Mouse (Mus musculus): Measurements from ENCODE around the gene Lpar1. TPM values are rescaled to one million over a fixed set of nuclear protein-coding genes. Genes with fewer than 3 reads are reported as not detected.

Gene Lpar1
- polyA plus RNA-seq, 1 experiment from 2014 or later: 51.9 TPM

- Histone ChIP-seq H3K4me1 (replicated peaks; ENCODE audit: control insufficient read depth, insufficient read depth, low read length) (no peaks in the 10 kb centered on the region), H3K4me2 (replicated peaks; ENCODE audit: low read depth, low read length) (no peak overlapping the region), H3K27ac (ENCODE audit: low read depth, low read length) (no peak overlapping the region), H3K9me3 (ENCODE audit: control insufficient read depth, low read length) (no peaks in the 10 kb centered on the region), H3K9ac (ENCODE audit: low read depth, low read length) (no peak overlapping the region), H3K4me3 (ENCODE audit: low read depth, low read length) (no peak overlapping the region), H3K27me3 (ENCODE audit: control insufficient read depth, insufficient read depth, low read length) (no peaks in the 10 kb centered on the region), H3K36me3 (ENCODE audit: control insufficient read depth, insufficient read depth, low read length) (no peaks in the 10 kb centered on the region)
- ATAC-seq (ENCODE audit: low FRiP score): no peak
- WGBS: 93% methylated on average over 4 of the region's 4 CpGs
- DNase-seq (ENCODE audit: low spot score): no peak
Observed at GRCm38 (mm10) chr4:58506539-58507527, 46.9 kb downstream of the Lpar1 start.

- H3K4me2 ChIP-seq (replicated peaks; ENCODE audit: low read depth, low read length): no peak overlapping the region
- H3K9me3 ChIP-seq (ENCODE audit: control insufficient read depth, low read length): no peaks in the 10 kb centered on the region
- no peak overlapping the region for H3K27ac ChIP-seq (ENCODE audit: low read depth, low read length)
- DNase-seq (ENCODE audit: low spot score): no peak
- 92% methylated on average over 2 of the region's 2 CpGs for WGBS
- no peak overlapping the region for H3K9ac ChIP-seq (ENCODE audit: low read depth, low read length)
- no peak for ATAC-seq (ENCODE audit: low FRiP score)
- no peak overlapping the region for H3K4me3 ChIP-seq (ENCODE audit: low read depth, low read length)
- H3K36me3 ChIP-seq (ENCODE audit: control insufficient read depth, insufficient read depth, low read length): no peaks in the 10 kb centered on the region
- no peaks in the 10 kb centered on the region for H3K27me3 ChIP-seq (ENCODE audit: control insufficient read depth, insufficient read depth, low read length)
- H3K4me1 ChIP-seq (replicated peaks; ENCODE audit: control insufficient read depth, insufficient read depth, low read length): no peaks in the 10 kb centered on the region
Observed at GRCm38 (mm10) chr4:58504250-58504649, 49.4 kb downstream of the Lpar1 start.

GRCm38 (mm10) chr4:58501012-58501777 is 52.5 kb downstream of the Lpar1 start:
- Histone ChIP-seq H3K9ac (ENCODE audit: low read depth, low read length) (no peak overlapping the region), H3K4me1 (replicated peaks; ENCODE audit: control insufficient read depth, insufficient read depth, low read length) (no peaks in the 10 kb centered on the region), H3K9me3 (ENCODE audit: control insufficient read depth, low read length) (no peaks in the 10 kb centered on the region), H3K4me3 (ENCODE audit: low read depth, low read length) (no peak overlapping the region), H3K27me3 (ENCODE audit: control insufficient read depth, insufficient read depth, low read length) (no peaks in the 10 kb centered on the region), H3K27ac (ENCODE audit: low read depth, low read length) (no peak overlapping the region), H3K36me3 (ENCODE audit: control insufficient read depth, insufficient read depth, low read length) (no peaks in the 10 kb centered on the region), H3K4me2 (replicated peaks; ENCODE audit: low read depth, low read length) (no peak overlapping the region)
- DNase-seq (ENCODE audit: low spot score) (peak; percentile 16), ATAC-seq (ENCODE audit: low FRiP score) (peak; percentile 51; the same call in 1 of the 2 replicates)
- WGBS: 66% methylated on average over 21 of the region's 21 CpGs

- Histone ChIP-seq H3K4me2 (replicated peaks; ENCODE audit: low read depth, low read length) (no peak overlapping the region), H3K27me3 (ENCODE audit: control insufficient read depth, insufficient read depth, low read length) (no peaks in the 10 kb centered on the region), H3K4me3 (ENCODE audit: low read depth, low read length) (no peak overlapping the region), H3K9me3 (ENCODE audit: control insufficient read depth, low read length) (no peaks in the 10 kb centered on the region), H3K36me3 (ENCODE audit: control insufficient read depth, insufficient read depth, low read length) (no peaks in the 10 kb centered on the region), H3K27ac (ENCODE audit: low read depth, low read length) (no peak overlapping the region), H3K9ac (ENCODE audit: low read depth, low read length) (no peak overlapping the region), H3K4me1 (replicated peaks; ENCODE audit: control insufficient read depth, insufficient read depth, low read length) (no peaks in the 10 kb centered on the region)
- ATAC-seq (ENCODE audit: low FRiP score) (no peak), DNase-seq (ENCODE audit: low spot score) (no peak)
- WGBS: 75% methylated on average over 3 of the region's 3 CpGs
Observed at GRCm38 (mm10) chr4:58499831-58500230, 53.9 kb downstream of the Lpar1 start.

GRCm38 (mm10) chr4:58499241-58499640 is 54.5 kb downstream of the Lpar1 start:
- no peak overlapping the region for H3K9ac ChIP-seq (ENCODE audit: low read depth, low read length)
- no peaks in the 10 kb centered on the region for H3K9me3 ChIP-seq (ENCODE audit: control insufficient read depth, low read length)
- WGBS: 40% methylated on average over 3 of the region's 3 CpGs
- H3K4me2 ChIP-seq (replicated peaks; ENCODE audit: low read depth, low read length): no peak overlapping the region
- ATAC-seq (ENCODE audit: low FRiP score) (no peak), DNase-seq (ENCODE audit: low spot score) (no peak)
- no peaks in the 10 kb centered on the region for H3K36me3 ChIP-seq (ENCODE audit: control insufficient read depth, insufficient read depth, low read length)
- no peak overlapping the region for H3K27ac ChIP-seq (ENCODE audit: low read depth, low read length)
- H3K4me3 ChIP-seq (ENCODE audit: low read depth, low read length): no peak overlapping the region
- H3K27me3 ChIP-seq (ENCODE audit: control insufficient read depth, insufficient read depth, low read length): no peaks in the 10 kb centered on the region
- H3K4me1 ChIP-seq (replicated peaks; ENCODE audit: control insufficient read depth, insufficient read depth, low read length): no peaks in the 10 kb centered on the region

- Histone ChIP-seq H3K27ac (ENCODE audit: low read depth, low read length) (no peak overlapping the region), H3K9ac (ENCODE audit: low read depth, low read length) (no peak overlapping the region), H3K9me3 (ENCODE audit: control insufficient read depth, low read length) (no peaks in the 10 kb centered on the region), H3K36me3 (ENCODE audit: control insufficient read depth, insufficient read depth, low read length) (no peaks in the 10 kb centered on the region), H3K4me1 (replicated peaks; ENCODE audit: control insufficient read depth, insufficient read depth, low read length) (no peaks in the 10 kb centered on the region), H3K4me2 (replicated peaks; ENCODE audit: low read depth, low read length) (no peak overlapping the region), H3K27me3 (ENCODE audit: control insufficient read depth, insufficient read depth, low read length) (no peaks in the 10 kb centered on the region), H3K4me3 (ENCODE audit: low read depth, low read length) (no peak overlapping the region)
- no peak for ATAC-seq (ENCODE audit: low FRiP score)
- 67% methylated on average over 6 of the region's 6 CpGs for WGBS
- no peak for DNase-seq (ENCODE audit: low spot score)
Observed at GRCm38 (mm10) chr4:58498734-58499133, 55.0 kb downstream of the Lpar1 start.

- no peak for DNase-seq (ENCODE audit: low spot score)
- Histone ChIP-seq H3K4me2 (replicated peaks; ENCODE audit: low read depth, low read length) (no peak overlapping the region), H3K4me1 (replicated peaks; ENCODE audit: control insufficient read depth, insufficient read depth, low read length) (no peaks in the 10 kb centered on the region), H3K9ac (ENCODE audit: low read depth, low read length) (no peak overlapping the region), H3K27ac (ENCODE audit: low read depth, low read length) (no peak overlapping the region), H3K9me3 (ENCODE audit: control insufficient read depth, low read length) (no peaks in the 10 kb centered on the region), H3K36me3 (ENCODE audit: control insufficient read depth, insufficient read depth, low read length) (no peaks in the 10 kb centered on the region), H3K27me3 (ENCODE audit: control insufficient read depth, insufficient read depth, low read length) (no peaks in the 10 kb centered on the region), H3K4me3 (ENCODE audit: low read depth, low read length) (no peak overlapping the region)
- WGBS: 82% methylated on average over 4 of the region's 4 CpGs
- ATAC-seq (ENCODE audit: low FRiP score): no peak
Observed at GRCm38 (mm10) chr4:58497284-58497683, 56.4 kb downstream of the Lpar1 start.

GRCm38 (mm10) chr4:58496743-58497142 is 57.0 kb downstream of the Lpar1 start:
- H3K9ac ChIP-seq (ENCODE audit: low read depth, low read length): no peak overlapping the region
- H3K36me3 ChIP-seq (ENCODE audit: control insufficient read depth, insufficient read depth, low read length): no peaks in the 10 kb centered on the region
- ATAC-seq (ENCODE audit: low FRiP score) (no peak), DNase-seq (ENCODE audit: low spot score) (no peak)
- no peak overlapping the region for H3K4me3 ChIP-seq (ENCODE audit: low read depth, low read length)
- no peaks in the 10 kb centered on the region for H3K27me3 ChIP-seq (ENCODE audit: control insufficient read depth, insufficient read depth, low read length)
- no peaks in the 10 kb centered on the region for H3K9me3 ChIP-seq (ENCODE audit: control insufficient read depth, low read length)
- 84% methylated on average over 8 of the region's 8 CpGs for WGBS
- H3K4me1 ChIP-seq (replicated peaks; ENCODE audit: control insufficient read depth, insufficient read depth, low read length): no peaks in the 10 kb centered on the region
- no peak overlapping the region for H3K27ac ChIP-seq (ENCODE audit: low read depth, low read length)
- no peak overlapping the region for H3K4me2 ChIP-seq (replicated peaks; ENCODE audit: low read depth, low read length)

Data from hindbrain, embryonic 11.5 days (tissue).